Mouse (Mus musculus): ENCODE measurements at regions not wholly inside any gene's neighbourhood (a gene's known extent, or its start where the extent isn't known, plus 50 kb on each side); places are given as distances from the start of the nearest gene placed in this dataset.

- TF ChIP-seq TBP (IDR thresholded peaks at IDR 0.05; ENCODE audit: low read depth, low read length) (no peak), GATA1 (IDR thresholded peaks at IDR 0.05; ENCODE audit: low read depth, low read length) (no peak), POLR2A (IDR thresholded peaks at IDR 0.05; ENCODE audit: control insufficient read depth in 1 of 2, insufficient read depth in 1 of 2, low read depth in 1 of 2, low read length in 2 of 2, poor library complexity in 1 of 2) (no peak)
These were observed 137.7 kb upstream of the Gpc5 start for GRCm38 (mm10) chr14:114954287-114954686.
